Mouse (Mus musculus) limb, embryonic 12.5 days (tissue): ENCODE results near the gene H2-Eb1. TPM values are rescaled to one million over a fixed set of nuclear protein-coding genes. Genes with fewer than 3 reads are reported as not detected.

Experiments
- ATAC-seq: fragments of 200-750 bp; cut with Nextera tagmentation; 2 replicates; pipeline ENCODE4 v1.8.0; 2017; ENCODE audit warnings: low read depth, moderate TSS enrichment; ENCODE audit not compliant: insufficient number of reproducible peaks, insufficient read depth, low FRiP score, low TSS enrichment
- H3K27ac ChIP-seq: fragments of 300-500 bp; sonication (generic); 2 replicates; pipeline ENCODE4 v1.5.1; 2016; ENCODE audit warnings: mild to moderate bottlenecking, moderate library complexity
- H3K27me3 ChIP-seq: fragments of 300-500 bp; sonication (generic); 2 replicates; pipeline ENCODE4 v1.6.1; 2016; ENCODE audit warnings: mild to moderate bottlenecking, moderate library complexity
- H3K36me3 ChIP-seq: fragments of 300-500 bp; sonication (generic); 2 replicates; pipeline ENCODE4 v1.6.1; 2016; ENCODE audit warnings: mild to moderate bottlenecking, moderate library complexity
- H3K4me1 ChIP-seq: fragments of 300-500 bp; sonication (generic); replicated peaks from 2 replicates; pipeline ENCODE4 v1.6.1; 2016
- H3K4me2 ChIP-seq: fragments of 300-500 bp; sonication (generic); 2 replicates; pipeline ENCODE4 v1.6.1; 2016; ENCODE audit warnings: mild to moderate bottlenecking, moderate library complexity
- H3K4me3 ChIP-seq: fragments of 300-500 bp; sonication (generic); replicated peaks from 2 replicates; pipeline ENCODE4 v1.5.1; 2016; ENCODE audit warnings: mild to moderate bottlenecking
- H3K9ac ChIP-seq: fragments of 300-500 bp; sonication (generic); replicated peaks from 2 replicates; pipeline ENCODE4 v1.6.1; 2016; ENCODE audit warnings: mild to moderate bottlenecking, moderate library complexity
- H3K9me3 ChIP-seq: fragments of 300-500 bp; sonication (generic); 2 replicates; pipeline ENCODE4 v1.6.1; 2016; ENCODE audit warnings: mild to moderate bottlenecking, moderate library complexity
- WGBS: fragments of 180-500 bp; shearing (Covaris S2); methylation state at CpG from one replicate; pipeline ENCODE4 v1.1.7; 2016; 5-methylcytosine and 5-hydroxymethylcytosine counted together
- polyA plus RNA-seq: library from polyadenylated mRNA; unstranded; fragments of >200 nt; fragmentation: Nextera tagmentation; extraction: Ambion mirVana; gene quantifications from 2 replicates; pipeline ENCODE4 v1.2.1, GENCODE M21; 2016

H2-Eb1 gene
- polyA plus RNA-seq, 1 experiment from 2014 or later: 1.0 TPM

DNA sequence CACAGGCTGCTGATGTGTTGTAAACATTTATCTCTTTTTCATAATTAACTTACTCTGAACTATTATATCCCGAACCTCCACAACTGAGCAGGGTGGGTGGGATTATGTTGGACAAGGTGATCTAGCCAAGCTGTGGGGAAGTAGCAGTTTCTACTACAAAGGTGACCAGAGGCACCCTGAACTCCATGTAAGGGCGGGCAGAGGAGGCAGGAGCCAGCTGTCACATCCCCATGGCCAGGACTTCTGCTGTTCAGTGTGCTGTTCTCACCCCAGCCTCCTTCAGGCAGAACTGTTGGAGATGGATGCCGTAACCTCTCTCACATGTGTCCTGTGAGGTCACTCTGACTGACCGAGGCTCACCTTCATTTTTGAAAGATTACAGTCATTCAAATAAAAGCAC is 35.9 kb upstream of the H2-Eb1 start:
- Histone ChIP-seq H3K27me3 (peaks cover 9% of the 10 kb centered on the region), H3K9ac (no peak overlapping the region), H3K36me3 (no peaks in the 10 kb centered on the region), H3K4me2 (no peak overlapping the region), H3K9me3 (no peaks in the 10 kb centered on the region), H3K4me1 (peaks cover 6% of the 10 kb centered on the region), H3K4me3 (no peak overlapping the region), H3K27ac (no peak overlapping the region)
- no peak for ATAC-seq
- WGBS: 68% methylated on average over 4 of the region's 4 CpGs

GRCm38 (mm10) chr17:34270230-34270629 is 35.4 kb upstream of the H2-Eb1 start:
- no peaks in the 10 kb centered on the region for H3K9me3 ChIP-seq
- WGBS: 79% methylated on average over 2 of the region's 2 CpGs
- no peak overlapping the region for H3K27ac ChIP-seq
- no peak overlapping the region for H3K4me3 ChIP-seq
- H3K36me3 ChIP-seq: no peaks in the 10 kb centered on the region
- ATAC-seq: no peak
- no peak overlapping the region for H3K4me2 ChIP-seq
- H3K27me3 ChIP-seq: peaks cover 5% of the 10 kb centered on the region
- H3K4me1 ChIP-seq: peaks cover 2% of the 10 kb centered on the region; the same call in 1 of the 2 replicates
- no peak overlapping the region for H3K9ac ChIP-seq

DNA sequence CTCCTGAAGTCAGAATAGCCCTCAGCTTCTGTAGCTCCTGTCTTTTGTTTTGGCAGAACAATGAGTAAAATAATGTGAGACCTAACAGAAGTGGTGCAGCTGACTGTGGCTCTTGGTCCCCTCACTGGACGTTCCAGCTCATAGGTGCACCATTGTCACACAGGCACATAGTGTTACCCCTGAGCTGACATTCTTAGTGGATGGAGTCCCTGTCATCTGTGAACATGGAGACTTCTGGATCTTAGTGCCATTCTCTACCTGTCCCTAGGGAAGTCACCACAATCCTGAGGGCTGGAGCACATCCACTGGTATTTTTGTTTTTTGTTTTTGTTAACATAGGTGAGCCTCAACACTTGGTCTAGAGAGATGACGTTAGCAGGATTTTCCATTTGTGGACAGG is 34.7 kb upstream of the H2-Eb1 start:
- Histone ChIP-seq H3K9ac (no peak overlapping the region), H3K36me3 (no peaks in the 10 kb centered on the region), H3K27ac (no peak overlapping the region), H3K9me3 (no peaks in the 10 kb centered on the region), H3K4me2 (no peak overlapping the region), H3K27me3 (no peaks in the 10 kb centered on the region), H3K4me1 (no peaks in the 10 kb centered on the region), H3K4me3 (no peak overlapping the region)
- 87% methylated on average over 2 of the region's 2 CpGs for WGBS
- no peak for ATAC-seq

DNA sequence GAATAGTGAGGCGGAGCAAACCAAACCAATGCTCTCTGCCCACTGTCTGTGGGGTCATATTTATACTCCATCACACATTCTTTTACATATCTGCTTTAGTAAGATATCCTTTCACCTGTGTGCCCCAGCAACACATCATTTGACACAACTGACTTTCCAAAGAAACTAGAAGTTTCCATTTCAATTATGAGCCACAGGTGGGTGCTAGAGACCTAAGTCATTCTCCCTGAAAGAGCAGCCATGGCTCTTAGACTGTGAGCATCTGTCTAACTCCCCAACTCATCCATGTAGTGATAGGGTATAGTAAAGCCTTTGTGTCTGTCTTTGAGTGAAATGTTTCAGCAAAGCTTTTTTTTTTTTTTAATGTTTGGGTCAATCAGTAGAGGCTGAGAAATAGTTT is 33.6 kb upstream of the H2-Eb1 start:
- Histone ChIP-seq H3K27me3 (no peaks in the 10 kb centered on the region), H3K27ac (no peak overlapping the region), H3K36me3 (no peaks in the 10 kb centered on the region), H3K9ac (no peak overlapping the region), H3K4me2 (no peak overlapping the region), H3K4me3 (no peak overlapping the region), H3K4me1 (no peaks in the 10 kb centered on the region), H3K9me3 (no peaks in the 10 kb centered on the region)
- 85% methylated on average over 1 of the region's 1 CpGs for WGBS
- ATAC-seq: no peak

- no peaks in the 10 kb centered on the region for H3K4me1 ChIP-seq
- no peak overlapping the region for H3K9ac ChIP-seq
- ATAC-seq: peak; percentile 71
- 80% methylated on average over 1 of the region's 1 CpGs for WGBS
- H3K9me3 ChIP-seq: no peaks in the 10 kb centered on the region
- peaks cover 8% of the 10 kb centered on the region for H3K27me3 ChIP-seq
- H3K36me3 ChIP-seq: no peaks in the 10 kb centered on the region
- H3K4me3 ChIP-seq: no peak overlapping the region
- no peak overlapping the region for H3K4me2 ChIP-seq
- H3K27ac ChIP-seq: no peak overlapping the region
These were observed 25.1 kb upstream of the H2-Eb1 start for GRCm38 (mm10) chr17:34280499-34281038.

- Histone ChIP-seq H3K9ac (no peak overlapping the region), H3K27ac (no peak overlapping the region), H3K4me3 (no peak overlapping the region), H3K36me3 (no peaks in the 10 kb centered on the region), H3K9me3 (no peaks in the 10 kb centered on the region), H3K4me2 (no peak overlapping the region), H3K27me3 (peaks cover 11% of the 10 kb centered on the region), H3K4me1 (no peaks in the 10 kb centered on the region)
- 74% methylated on average over 1 of the region's 1 CpGs for WGBS
- ATAC-seq: no peak
These were observed 23.8 kb upstream of the H2-Eb1 start for GRCm38 (mm10) chr17:34281836-34282235.

DNA sequence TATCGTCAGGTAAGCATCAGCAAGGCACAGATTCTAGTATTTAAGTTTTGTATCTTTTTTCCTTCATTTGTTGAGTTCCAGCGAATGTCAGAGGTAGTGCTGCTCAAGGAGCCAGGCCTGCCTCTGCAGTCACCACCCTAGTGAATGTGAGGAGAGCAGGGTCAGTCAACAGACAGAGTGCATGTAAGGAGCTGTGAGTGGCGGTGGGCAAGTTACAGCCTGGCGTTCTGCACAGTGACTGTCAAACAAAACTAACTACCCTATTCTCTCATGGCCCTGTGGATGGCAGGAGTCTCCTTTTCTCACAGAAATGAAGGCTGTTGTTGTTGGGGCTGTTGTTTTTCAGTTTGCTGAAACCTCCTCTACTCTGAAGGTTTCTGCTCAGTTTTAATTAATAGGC is 20.3 kb upstream of the H2-Eb1 start:
- Histone ChIP-seq H3K4me2 (no peak overlapping the region), H3K36me3 (no peaks in the 10 kb centered on the region), H3K27ac (no peak overlapping the region), H3K4me1 (no peaks in the 10 kb centered on the region), H3K9me3 (no peaks in the 10 kb centered on the region), H3K9ac (no peak overlapping the region), H3K4me3 (no peak overlapping the region), H3K27me3 (peaks cover 11% of the 10 kb centered on the region)
- 80% methylated on average over 4 of the region's 4 CpGs for whole genome bisulfite sequencing
- no peak for ATAC-seq

- Histone ChIP-seq H3K4me2 (no peak overlapping the region), H3K4me3 (no peak overlapping the region), H3K9ac (no peak overlapping the region), H3K9me3 (no peaks in the 10 kb centered on the region), H3K4me1 (no peaks in the 10 kb centered on the region), H3K36me3 (no peaks in the 10 kb centered on the region), H3K27me3 (peaks cover 8% of the 10 kb centered on the region), H3K27ac (no peak overlapping the region)
- ATAC-seq: no peak
- WGBS: 53% methylated on average over 4 of the region's 4 CpGs
These were observed 19.8 kb upstream of the H2-Eb1 start for GRCm38 (mm10) chr17:34285848-34286247.

- H3K36me3 ChIP-seq: no peaks in the 10 kb centered on the region
These were observed 19.2 kb upstream of the H2-Eb1 start for GRCm38 (mm10) chr17:34286501-34286900.

DNA sequence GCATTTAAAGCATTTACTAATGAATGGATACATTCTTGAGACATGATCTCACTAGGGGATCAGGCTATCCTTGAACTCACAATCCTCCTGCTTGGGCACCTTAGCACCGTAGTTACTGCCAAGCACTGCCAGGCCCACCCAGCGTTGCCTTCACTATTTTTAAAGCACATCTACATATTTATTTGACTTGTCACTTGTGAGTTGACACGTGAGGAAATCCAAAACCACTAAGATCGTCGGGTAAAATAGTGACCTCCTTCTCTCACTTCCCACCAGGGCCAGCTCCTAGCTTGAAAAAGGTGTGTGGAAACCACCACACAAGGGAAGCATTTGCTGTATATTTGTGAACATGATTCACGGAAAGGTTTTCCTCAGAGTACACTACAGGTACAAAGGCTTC is 18.7 kb upstream of the H2-Eb1 start:
- Histone ChIP-seq H3K36me3 (no peaks in the 10 kb centered on the region), H3K4me2 (no peak overlapping the region), H3K9ac (no peak overlapping the region), H3K27me3 (peaks cover 7% of the 10 kb centered on the region), H3K9me3 (no peaks in the 10 kb centered on the region), H3K27ac (no peak overlapping the region), H3K4me1 (no peaks in the 10 kb centered on the region), H3K4me3 (no peak overlapping the region)
- ATAC-seq: no peak
- 66% methylated on average over 6 of the region's 6 CpGs for WGBS

More at GRCm38 (mm10) chr17:34286501-34286900, 19.2 kb upstream of the H2-Eb1 start:
- no peak overlapping the region for H3K9ac ChIP-seq
- ATAC-seq: no peak
- WGBS: 79% methylated on average over 5 of the region's 5 CpGs
- no peaks in the 10 kb centered on the region for H3K9me3 ChIP-seq
- H3K4me1 ChIP-seq: no peaks in the 10 kb centered on the region
- H3K27me3 ChIP-seq: peaks cover 7% of the 10 kb centered on the region
- no peak overlapping the region for H3K4me2 ChIP-seq
- no peak overlapping the region for H3K27ac ChIP-seq
- H3K4me3 ChIP-seq: no peak overlapping the region

DNA sequence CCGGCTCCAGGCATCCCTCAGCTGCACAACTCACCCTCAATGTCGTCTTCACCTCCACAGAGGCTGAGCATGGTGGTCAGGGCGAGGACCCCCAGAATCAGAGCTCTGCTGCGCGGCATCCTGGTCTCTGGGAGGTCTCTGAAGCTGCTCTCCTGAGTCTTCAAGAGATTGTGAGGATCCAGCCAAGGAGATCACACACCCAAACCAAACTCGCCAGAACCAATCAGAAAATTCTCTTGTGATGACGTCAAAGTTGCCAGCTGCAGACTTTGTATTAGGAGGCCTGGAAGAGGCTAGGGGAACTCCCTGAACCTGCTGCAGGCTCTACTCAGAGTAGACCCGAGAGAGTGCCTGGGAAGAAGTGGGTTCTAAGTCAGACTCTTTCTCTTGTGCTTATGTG is 18.0 kb upstream of the H2-Eb1 start, which contains the start of gene H2-Aa:
Gene H2-Aa (minus strand): TSS at position 176 of the 400 bp plus-strand sequence.
- H3K4me2 ChIP-seq: no peak within 1 kb of the TSS
- no peak within 1 kb of the TSS for H3K4me3 ChIP-seq
- no peak within 1 kb of the TSS for H3K27ac ChIP-seq
- H3K36me3 ChIP-seq: no peaks in the 10 kb centered on the region
- ATAC-seq: no peak
- no peak within 1 kb of the TSS for H3K9ac ChIP-seq
- H3K9me3 ChIP-seq: no peaks in the 10 kb centered on the region
- H3K4me1 ChIP-seq: no peaks in the 10 kb centered on the region
- 19% methylated on average over 8 of the region's 8 CpGs for WGBS
- peaks cover 3% of the 10 kb centered on the region; the same call in 1 of the 2 replicates for H3K27me3 ChIP-seq

GRCm38 (mm10) chr17:34288131-34288530 is 17.5 kb upstream of the H2-Eb1 start:
- Histone ChIP-seq H3K9ac (no peak overlapping the region), H3K9me3 (no peaks in the 10 kb centered on the region), H3K4me3 (no peak overlapping the region), H3K4me1 (no peaks in the 10 kb centered on the region), H3K36me3 (no peaks in the 10 kb centered on the region), H3K4me2 (no peak overlapping the region), H3K27ac (no peak overlapping the region), H3K27me3 (peaks cover 3% of the 10 kb centered on the region; the same call in 1 of the 2 replicates)
- WGBS: 70% methylated on average over 3 of the region's 3 CpGs
- ATAC-seq: no peak
